Mouse (Mus musculus) kidney, adult 8-10 months (tissue): ENCODE results near the gene Asxl2.
"Not testable (repeated sequence)": the region's sequence is repeated elsewhere in the genome, so short reads cannot be mapped to it uniquely, and the experiment has no call there.

Experiments
- DNase-seq, 2 experiments: peaks; one replicate each; pipeline ENCODE4 v3.0.0; 2022

Gene Asxl2

DNA sequence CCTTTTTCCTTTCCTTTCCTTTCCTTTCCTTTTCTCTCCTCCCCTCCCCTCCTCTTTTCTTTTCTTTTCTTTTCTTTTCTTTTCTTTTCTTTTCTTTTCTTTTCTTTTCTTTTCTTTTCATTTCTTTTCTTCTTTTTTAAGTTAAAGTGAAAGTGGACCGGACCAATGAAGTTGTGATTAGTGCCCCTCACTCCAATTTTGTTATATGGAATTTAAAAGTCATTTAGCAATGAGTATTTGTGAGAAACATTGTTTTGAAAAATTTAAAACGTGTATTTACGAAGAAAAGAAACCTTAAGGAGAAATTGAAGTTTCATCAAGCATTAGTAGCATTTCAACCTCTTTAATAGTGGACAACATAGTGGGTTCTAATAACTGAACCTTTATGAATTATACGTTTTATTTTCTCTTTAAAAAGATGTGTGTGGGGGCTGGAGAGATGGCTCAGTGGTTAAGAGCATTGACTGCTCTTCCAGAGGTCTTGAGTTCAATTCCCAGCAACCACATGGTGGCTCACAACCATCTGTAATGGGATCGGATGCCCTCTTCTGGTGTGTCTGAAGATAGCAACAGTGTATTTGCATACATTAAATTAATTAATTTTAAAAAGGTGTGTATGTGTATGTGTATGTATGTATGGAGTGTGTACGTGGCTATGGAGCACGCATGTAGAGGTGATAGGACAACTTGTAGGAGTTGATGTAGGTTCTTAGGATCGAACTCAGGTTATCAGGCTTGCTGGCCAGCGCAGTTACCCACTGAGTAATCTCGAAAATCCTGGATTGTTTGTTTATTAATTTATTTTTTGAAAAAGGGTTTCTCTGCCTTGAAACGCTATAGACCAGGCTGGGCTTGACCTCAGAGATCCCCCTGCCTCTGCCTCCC, 1.5 kb downstream of the Asxl2 start:
- DNase-seq = no peak

DNA sequence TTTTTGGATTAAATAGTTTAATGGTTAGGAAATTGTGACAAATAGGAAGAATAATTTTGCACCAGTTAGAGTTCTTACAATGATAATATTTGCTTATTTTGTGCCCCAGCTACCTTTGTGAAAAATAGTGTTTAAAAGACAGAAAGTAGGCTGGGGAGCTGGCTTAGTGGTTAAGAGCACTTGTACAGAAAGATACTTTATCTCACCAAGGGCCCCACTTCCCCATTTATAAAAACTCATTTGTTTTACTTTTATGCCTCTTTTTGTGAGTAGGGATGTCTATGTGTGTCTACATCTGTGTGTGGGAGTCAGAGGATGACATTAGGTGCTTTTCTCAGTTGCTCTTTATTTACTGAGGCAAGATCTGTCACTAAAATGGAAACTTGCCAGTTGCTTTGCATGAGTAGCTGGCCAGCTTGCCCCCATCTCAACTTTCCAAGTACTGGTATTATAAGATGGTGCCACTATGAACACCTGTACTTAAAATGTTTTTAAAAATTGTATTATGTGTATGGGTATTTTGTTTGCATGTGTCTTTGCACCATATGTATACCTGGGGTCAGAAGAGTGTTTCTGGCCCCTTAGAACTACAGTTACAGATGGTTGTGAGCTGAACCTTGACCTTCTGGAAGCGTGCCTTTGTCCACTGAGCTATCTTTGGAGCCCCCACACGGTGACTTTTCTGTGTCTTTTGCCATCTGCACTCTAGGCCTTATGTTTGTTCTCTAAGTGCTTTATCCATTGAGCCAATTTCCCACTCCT, 3.2 kb downstream of the Asxl2 start:
- peak in 1 of 2 experiments; percentile 38 for DNase-seq

DNA sequence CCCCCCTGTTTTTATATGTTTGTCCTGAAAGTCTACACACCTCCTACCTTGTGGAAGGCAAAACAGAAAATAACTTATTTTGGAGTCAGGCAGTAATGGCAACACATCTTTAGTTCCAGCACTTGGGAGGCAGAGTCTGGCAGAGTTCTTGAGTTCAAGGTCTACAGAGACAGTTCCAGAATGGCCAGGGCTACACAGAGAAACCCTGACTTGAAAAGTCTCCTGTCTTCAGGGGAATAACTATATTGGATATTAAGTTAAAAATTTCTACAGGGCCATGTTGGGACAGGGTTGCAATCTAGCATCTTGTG, 3.7 kb downstream of the Asxl2 start:
- peak in 1 of 2 experiments; percentile 23 for DNase-seq

DNA sequence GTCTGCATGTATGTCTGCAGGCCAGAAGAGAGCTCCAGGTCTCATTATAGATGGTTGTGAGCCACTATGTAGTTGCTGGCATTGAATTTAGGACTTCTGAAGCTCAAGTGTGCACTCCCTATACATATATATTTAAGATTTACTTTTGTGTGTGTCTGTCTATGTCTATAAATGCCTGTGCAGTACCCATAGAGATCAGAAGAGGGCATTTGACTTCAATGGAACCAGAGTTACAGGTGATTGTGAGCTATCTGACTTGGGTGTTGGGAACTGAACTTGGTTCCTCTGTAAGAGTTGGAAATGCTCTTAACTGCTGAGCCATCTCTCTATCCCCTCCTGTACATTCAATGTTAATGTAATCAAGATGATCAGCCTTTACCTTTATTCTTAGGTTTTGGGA, 4.3 kb downstream of the Asxl2 start:
- DNase-seq = no peak

DNA sequence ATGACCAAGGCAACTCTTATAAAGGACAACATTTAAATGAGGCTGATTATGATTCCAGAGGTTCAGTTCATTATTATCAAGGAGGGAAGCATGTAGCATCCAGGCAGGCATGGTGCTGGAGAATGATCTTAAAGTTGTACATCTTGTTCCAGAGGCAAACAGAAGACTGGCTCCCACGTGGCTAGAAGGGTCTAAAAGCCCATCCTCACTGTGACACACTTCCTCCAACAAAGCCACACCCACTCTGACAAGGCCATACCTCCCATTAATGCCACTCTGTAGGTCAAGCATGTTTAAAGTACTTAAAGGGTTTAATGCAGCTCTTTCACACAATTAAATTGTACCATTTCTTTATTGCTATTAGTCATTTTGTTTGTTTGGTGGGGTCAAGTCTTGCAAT, 7.1 kb downstream of the Asxl2 start:
- no peak for DNase-seq

DNA sequence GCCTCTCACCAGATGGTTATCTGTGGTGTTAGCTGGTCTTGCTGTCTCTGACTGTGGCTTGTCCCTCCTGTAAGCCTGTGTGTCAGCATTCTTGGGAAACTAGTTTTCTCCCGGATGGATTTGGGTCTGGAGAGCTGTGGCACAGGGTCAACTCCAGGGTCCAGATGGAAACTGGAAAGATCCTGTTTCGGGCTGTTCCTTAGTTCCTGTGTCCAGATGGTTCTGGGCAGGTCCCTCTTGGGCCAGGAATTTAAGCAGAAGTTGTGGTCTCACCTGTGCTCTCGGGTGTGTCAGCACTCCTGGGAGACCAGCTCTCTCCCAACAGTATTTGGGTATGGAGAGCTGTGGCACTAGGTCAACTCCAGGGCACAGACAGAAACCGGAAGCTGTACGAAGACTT, 9.8 kb downstream of the Asxl2 start:
- no peak for DNase-seq

DNA sequence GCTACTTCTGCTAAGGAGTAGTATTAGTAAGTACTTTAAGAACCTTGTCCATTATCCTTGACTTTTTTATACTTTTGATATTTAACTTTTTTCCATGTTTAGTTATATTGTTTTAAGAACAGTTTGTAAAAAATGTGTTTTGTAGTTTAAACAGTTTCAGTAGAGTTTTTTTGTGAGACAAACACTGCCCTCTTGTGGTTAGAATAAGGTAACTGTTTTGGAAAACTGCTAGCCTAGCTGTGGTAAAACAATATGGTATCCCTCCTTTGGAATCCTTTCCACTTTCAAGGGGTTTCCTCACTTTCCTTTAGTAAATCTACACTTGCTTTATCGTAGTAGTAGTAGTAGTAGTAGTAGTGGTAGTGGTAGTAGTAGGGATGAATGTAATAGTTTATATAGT, 11.2 kb downstream of the Asxl2 start:
- DNase-seq = no peak

DNA sequence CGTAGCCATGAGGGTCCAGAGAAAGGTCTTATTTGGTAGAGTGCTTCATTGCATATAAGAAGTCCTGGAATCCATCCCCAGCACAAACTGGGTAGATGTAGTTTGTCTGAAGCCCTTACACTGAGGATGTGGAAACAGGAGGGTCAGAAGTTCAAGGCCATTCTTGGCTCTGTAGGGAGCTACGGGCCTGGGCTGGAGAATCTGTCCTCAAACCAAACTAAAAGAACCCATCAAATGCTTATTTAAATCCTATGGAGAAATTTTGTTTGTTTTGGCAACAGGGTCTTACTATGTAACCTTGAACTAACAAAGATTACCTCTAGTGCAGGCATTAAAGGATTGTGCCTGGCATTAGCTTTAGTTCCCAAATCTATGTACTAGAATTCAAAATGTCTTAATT, 14.3 kb downstream of the Asxl2 start:
- no peak for DNase-seq

DNA sequence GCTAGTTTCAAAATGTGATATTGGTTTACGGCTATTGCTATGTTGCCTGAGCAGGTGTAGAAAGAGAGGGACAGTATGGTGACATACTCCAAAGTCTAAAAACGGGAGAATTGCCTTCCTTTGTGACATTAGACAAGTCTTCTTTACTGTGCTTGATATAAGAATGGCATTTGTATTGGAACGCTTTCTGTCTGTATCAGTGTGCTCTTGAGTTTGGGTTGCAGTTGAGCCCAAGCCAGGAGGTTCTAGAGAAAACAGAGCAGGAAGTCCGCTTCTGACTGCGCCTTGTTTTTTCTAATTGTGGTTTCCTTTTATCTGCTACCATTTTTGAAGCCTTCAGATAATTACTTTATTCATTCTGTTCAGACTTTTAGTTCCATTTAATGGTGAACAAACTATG, 14.7 kb downstream of the Asxl2 start:
- no peak for DNase-seq

DNA sequence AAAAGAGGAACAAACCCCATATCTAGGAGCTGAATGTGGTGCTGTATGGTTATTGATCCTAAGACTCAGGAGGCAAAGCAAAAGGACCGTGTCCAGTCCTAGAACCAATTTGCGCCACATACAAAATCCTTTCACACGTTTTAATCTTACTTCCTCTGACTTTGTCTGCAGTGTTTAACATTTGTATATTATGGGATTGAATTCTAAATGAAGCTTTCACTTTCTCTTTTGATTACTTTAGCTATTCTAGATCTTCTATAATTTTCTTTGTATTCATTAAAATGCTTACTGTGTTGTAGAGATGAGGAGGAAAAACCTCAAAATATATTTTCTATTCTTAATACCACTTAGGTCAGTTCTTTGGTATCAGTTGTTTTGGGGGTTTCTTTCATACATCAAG, 26.9 kb downstream of the Asxl2 start:
- no peak for DNase-seq

DNA sequence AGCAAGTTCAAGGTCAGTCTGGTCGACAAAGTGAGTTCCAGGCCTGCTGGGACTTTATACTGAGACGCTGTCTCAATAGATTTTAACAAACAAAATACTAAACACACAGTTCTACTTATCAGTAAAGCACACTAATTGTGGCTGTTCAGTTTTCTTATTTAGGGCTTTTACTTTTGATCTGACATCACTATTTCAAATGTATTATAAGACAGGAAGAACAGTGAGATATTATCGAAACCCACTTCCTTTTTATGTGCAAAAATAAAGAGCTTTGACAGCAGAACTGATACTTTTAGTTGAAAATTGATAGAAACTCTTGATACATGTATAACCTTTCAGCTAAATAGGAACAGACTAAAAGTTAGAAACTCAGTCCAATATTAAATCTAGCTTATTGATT, 36.4 kb downstream of the Asxl2 start:
- no peak for DNase-seq

DNA sequence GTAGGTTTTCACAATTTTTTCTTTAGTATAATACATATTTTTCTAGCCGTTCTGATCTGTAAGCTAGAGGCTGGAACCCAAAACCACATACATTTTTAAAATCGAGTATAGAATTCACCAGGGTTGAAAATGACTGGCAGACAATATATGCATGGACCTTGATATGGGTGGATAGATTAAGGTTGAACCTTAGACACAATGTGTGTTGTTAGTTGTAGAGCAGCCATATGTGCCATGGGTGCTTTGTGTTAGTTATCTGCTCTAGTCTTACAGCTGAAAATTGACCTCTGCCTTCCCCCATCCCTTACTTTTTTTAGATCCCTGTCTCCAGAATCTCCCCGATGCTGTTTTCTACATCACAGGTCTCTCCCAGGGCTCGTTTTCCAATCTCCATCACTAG, 73.0 kb downstream of the Asxl2 start:
- DNase-seq = no peak

DNA sequence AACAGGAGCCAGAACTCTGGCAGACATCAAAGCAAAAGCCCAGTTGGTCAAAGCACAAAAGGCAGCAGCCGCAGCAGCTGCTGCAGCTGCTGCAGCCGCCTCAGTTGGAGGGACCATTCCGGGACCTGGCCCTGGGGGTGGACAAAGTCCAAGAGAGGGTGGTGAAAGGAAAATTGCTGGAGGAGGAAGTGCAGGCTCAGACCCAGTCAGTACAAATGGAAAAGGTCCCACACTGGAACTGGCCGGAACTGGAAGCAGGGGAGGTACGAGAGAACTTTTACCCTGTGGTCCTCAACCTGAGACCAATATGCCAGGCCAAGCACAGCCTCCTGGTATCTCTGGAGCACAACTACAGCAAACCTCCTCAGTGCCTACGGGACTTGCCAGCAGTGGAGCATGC, 73.4 kb downstream of the Asxl2 start:
- peak; percentile 31 to 45 for DNase-seq

DNA sequence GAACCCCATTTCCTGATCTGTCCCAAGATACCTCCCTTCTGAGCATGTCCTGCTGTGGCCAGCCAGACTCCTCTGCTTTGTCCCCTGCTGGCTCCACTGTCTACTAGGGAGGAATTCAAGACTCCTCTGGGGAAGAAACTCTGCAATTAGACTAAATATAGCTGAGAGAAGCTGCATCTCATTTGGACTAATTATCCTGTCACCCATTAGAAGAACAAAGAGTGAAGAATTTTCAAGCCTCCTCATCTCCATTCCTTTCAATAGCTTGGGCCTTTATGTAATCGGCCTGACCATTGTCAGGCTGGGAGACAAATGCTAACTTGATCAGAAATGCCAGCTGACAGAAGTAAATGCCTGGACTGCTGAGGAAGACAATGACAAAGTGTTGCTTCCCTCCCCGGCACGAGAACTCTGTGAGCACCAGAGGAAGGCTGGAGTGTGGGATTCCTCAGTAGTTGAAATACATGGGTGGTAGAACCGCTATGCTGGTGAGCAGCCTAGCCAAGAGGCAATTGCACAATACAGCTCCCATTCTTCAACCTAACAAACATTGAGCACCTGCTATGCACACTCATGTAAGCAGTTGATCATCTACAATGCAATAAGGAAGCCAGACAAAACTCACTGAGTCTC, 92.1 kb downstream of the Asxl2 start:
- DNase-seq = no peak

DNA sequence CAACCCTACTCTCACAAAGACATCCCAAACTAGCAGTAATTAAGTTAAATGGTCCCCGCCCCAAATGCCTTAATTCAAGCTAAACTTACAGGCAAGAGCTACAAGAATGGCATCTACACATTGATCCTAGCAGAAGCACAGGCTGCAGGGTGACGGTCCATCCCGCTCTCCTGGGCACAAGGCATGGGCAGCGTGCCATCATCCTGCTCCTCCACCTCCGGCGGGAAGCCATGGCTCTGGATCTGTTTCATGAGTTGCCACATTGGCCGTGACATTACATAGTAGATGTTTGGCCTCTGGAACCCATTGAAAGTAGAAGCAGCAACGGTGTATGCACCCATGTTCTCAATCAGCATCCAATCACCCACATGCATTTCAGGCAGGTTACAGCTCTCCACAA, 95.1 kb downstream of the Asxl2 start:
- DNase-seq = not testable (repeated sequence)

DNA sequence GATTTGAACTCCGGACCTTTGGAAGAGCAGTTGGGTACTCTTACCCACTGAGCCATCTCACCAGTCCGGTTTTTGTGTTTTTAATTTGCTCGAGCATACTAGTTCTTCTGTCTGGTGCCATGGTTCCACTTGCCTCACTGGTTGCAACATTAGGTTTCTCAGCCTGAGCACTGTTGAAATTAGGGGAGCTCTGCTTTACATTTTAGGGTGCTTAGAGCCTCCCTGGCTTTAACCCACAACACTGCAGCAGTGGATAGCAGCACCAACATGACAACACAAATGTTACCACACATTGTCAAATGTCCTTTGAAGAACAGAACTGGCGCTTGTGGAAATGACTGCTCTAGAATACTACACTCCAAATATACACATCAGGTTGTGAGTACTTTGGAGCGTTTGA, 98.9 kb downstream of the Asxl2 start:
- DNase-seq = no peak

DNA sequence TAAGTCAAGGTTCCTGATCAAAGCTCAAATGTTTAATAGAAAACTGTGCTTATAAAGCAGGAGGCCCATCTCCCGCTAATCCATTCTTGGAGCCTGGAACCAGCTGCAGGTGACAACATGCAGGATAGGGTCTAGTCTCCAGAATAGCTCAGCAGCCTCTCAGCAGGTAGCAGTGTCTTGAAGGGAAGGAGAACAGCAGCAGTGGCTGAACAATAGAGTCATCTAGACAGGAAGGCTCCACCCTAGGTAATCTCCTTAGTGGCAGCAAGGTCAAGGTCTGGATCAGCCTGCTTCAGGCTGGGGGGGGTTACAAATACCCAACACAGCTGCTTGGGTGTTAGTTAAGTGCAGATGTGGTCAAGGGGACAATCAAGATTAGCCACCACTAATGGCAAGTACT, 108.8 kb downstream of the Asxl2 start:
- not testable (repeated sequence) for DNase-seq

DNA sequence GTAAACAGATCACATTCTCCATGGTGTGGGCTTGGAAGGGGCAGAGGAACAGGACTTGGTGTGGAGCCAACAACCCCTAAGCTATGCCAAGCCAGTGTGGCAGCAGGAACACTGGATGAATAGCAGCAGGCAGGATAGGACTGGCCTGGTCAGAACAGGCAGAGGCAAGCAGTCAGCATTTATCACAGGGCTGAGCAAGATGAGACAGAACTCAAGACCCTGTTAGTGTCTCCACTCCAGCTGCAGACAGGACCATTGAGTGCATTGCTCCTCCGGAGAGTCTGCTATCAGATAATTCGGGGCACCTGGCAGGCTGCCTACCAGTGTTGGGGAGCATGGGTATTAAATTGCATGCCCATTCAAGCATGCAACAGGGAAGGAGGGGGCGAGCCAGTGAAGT, 111.0 kb downstream of the Asxl2 start:
- DNase-seq = peak; percentile 15 to 21

DNA sequence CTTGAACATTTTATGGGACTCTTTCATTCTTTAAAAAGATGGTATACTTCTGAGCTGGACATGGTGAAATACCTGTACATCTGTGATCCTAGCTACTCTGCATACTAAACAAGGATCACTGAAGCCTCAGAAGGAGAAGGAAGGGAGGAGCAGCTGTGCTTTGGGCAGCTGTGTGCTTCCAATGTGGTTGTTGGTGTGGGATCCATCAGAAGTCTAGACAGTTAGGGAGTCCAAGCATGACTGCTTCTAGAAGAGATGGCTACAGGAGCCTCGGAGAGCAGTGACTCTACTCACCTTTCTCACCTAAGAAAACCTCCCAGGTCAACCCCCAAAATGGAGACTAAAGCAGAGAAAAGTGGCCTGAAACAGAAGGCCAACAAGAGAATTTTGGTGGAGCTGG, 111.4 kb downstream of the Asxl2 start:
- DNase-seq = no peak

DNA sequence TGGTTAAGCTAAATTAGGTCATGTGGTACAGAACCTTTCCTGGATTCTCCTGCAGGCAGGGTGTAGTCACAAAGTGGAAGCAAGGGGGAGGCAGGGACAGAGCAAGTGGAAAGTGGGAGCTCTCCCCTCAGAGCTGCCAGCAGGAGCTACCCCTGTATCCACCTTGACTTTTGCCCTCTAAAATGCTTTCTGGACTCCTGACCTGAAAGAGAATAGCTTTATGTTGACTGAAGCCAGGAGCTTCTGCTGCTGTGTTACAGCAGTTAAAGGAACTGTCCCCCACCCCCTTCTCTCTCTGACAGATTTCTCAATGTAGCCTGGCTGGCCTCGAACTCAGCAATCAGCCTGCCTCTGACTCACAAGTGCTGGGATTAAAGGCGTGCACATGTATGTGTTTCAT, 112.9 kb downstream of the Asxl2 start:
- no peak for DNase-seq

DNA sequence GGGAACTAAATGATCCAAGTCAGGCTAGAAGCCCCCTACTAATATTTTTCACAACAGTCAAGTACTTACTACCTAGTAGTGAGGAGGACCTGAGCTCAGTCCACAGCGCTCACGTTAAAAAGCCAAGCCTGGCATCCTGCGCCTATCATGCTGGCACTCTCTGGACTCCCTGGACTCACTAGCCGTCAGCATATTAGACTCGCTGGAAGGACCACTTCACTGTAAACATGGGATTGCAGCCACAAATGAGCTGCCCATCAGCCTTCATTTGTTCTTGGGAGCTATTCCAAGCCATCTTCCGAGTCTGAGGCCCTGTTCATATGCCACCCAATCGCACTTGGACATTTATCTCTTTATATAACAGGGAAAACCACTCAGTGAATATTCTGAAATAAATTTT, 114.2 kb downstream of the Asxl2 start:
- DNase-seq = no peak

DNA sequence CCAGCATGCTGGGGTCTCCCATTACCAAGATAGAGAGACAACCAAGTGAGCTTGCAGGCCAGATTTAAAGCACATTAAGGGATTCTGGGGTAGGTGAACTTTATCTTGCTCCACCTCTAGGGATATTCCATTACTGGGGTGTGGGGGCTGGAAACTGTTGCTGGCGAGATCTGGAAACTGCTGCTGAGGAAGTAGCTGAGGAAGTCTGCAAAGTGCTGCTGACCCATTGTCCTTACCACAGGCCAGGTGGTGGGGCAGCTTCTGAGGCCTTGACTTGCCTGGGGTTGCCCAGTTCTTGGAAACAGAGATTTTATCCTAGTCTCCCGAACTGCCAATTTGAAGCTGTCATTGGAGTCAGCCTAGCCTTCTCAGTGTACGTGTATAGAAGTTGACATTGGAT, 118.8 kb downstream of the Asxl2 start:
- no peak for DNase-seq

DNA sequence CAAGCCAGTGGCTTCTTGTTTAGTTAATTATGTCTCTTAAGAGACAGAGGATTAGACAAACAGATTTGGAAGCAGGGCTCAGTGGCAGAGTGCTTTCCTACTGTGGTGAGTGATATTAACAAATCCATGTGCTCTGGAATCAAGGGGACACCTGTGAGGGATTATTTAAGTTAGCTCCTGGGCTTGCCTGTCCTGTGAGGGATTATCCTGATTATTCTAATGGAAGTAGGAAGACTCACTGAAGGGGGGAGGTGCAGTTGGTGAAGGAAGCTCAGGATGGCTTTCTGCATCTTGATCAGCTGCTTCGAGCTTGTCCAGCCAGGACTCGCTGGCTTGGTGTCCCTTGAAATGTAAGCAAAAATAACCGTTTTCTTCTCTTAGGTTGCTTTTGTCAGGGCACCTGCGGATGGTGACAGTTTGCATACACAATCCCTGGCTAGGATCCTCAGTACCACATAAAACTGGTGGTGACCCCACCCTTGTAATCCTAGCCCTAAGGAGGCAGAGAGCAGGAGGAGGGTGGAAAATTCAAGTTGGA, 119.5 kb downstream of the Asxl2 start:
- no peak for DNase-seq

DNA sequence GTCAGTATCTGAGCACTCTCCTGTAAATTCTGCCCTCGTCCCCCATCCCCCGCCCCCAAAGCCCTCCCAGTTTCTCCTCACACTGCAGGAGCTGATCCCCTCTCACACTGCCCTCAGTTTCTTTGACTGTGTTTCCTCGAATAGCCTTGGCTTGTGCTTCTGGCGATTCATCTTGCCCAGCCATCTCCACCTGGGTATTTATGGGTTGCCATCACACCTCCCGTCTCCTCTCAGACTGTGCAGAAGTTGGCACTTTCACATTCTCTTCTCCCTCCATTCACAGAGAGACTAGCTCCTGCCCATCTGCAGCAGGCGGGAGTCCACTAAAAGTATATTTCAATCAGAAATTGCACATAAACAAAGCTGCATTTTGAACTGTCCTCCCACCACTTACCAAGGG, 120.1 kb downstream of the Asxl2 start:
- DNase-seq = no peak
